In the genomic region with DNA sequence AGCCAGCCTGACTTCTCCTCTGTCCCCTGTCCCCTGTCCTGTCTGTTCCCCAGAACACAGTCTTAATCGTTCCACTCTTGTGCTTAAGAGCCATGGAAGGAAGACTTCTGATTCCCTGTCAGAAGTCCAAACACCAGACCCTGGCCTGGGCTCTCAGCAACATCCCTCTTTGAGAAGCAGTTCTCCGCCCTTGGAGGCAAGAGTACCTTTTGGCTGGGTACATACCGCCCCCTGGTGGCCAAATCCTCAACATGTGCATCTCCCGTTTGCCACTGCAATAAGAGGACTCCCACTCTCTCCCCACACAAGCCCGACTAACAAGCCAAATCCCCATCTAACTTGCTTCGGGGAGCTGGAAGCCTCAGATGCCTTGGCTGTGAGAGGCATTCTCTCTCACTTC, we compare ENCODE assay signal across 8 mouse cellular contexts. TPM values are rescaled to one million over a fixed set of nuclear protein-coding genes. Genes with fewer than 3 reads are reported as not detected.
DNase-seq lines count a peak whose midpoint lies in the region; ATAC-seq and TF ChIP-seq lines count a peak whose summit lies in the region.

No protein-coding gene starts in this region.

- no peak overlapping the region for H3K9ac ChIP-seq in intestine, postnatal 0 days (ENCODE audit: low read depth, low read length)
- H3K9ac ChIP-seq in limb, embryonic 11.5 days (ENCODE audit: low read length), result no peak overlapping the region

- TF ChIP-seq CTCF in intestine, postnatal 0 days (IDR thresholded peaks at IDR 0.05; ENCODE audit: low read depth), result peak; percentile 96

- H3K9me3 ChIP-seq in intestine, postnatal 0 days (ENCODE audit: control insufficient read depth), result no peaks in the 10 kb centered on the region
- H3K9me3 ChIP-seq in limb, embryonic 11.5 days (ENCODE audit: control insufficient read depth, low read length), result no peaks in the 10 kb centered on the region

- DNase-seq in CD4-positive, CD25-positive, alpha-beta regulatory T cell, adult 2 months (ENCODE audit: low read depth, low spot score), result peak; percentile 68
- peak; percentile 75 to 88 for DNase-seq in cerebellum, postnatal 25 days
- DNase-seq in gastrocnemius, adult 18-20 months (ENCODE audit: low spot score), result peak; percentile 39
- DNase-seq in limb, embryonic 11.5 days (ENCODE audit: low spot score), result peak; percentile 94
- peak; percentile 91 for DNase-seq in neural tube, embryonic 10.5 days (ENCODE audit: extremely low spot score, low spot score)
- peak; percentile 64 for DNase-seq in splenic B cell, adult 2 months (ENCODE audit: low read depth, low spot score)

- H3K36me3 ChIP-seq in intestine, postnatal 0 days (ENCODE audit: control insufficient read depth, insufficient read depth), result no peaks in the 10 kb centered on the region
- no peaks in the 10 kb centered on the region for H3K36me3 ChIP-seq in limb, embryonic 11.5 days (ENCODE audit: control insufficient read depth, insufficient read depth, low read length)
- H3K36me3 ChIP-seq in splenic B cell, adult 2 months (ENCODE audit: control insufficient read depth, insufficient read depth, low read length, poor library complexity, severe bottlenecking), result no peaks in the 10 kb centered on the region

- H3K27me3 ChIP-seq in intestine, postnatal 0 days (replicated peaks; ENCODE audit: control insufficient read depth, insufficient read depth, low read length), result no peaks in the 10 kb centered on the region
- no peaks in the 10 kb centered on the region for H3K27me3 ChIP-seq in limb, embryonic 11.5 days (ENCODE audit: control insufficient read depth, insufficient read depth, low read length)
- H3K27me3 ChIP-seq in splenic B cell, adult 2 months (ENCODE audit: control insufficient read depth, insufficient read depth, low read length, poor library complexity, severe bottlenecking), result no peaks in the 10 kb centered on the region

- no peak overlapping the region for H3K27ac ChIP-seq in intestine, postnatal 0 days (ENCODE audit: low read depth, low read length)
- H3K27ac ChIP-seq in limb, embryonic 11.5 days (replicated peaks; ENCODE audit: low read depth, low read length), result no peak overlapping the region

- H3K4me1 ChIP-seq in intestine, postnatal 0 days (replicated peaks; ENCODE audit: control insufficient read depth, insufficient read depth, low read length), result no peaks in the 10 kb centered on the region
- H3K4me1 ChIP-seq in limb, embryonic 11.5 days (ENCODE audit: control insufficient read depth, insufficient read depth, low read length), result no peaks in the 10 kb centered on the region

- no peak for ATAC-seq in CD4-positive, CD25-positive, alpha-beta regulatory T cell, adult 4 months
- ATAC-seq in intestine, postnatal 0 days, result 0 out of 2 replicates have a peak, but pooled peaks have one; percentile 31
- no peak for ATAC-seq in limb, embryonic 11.5 days (ENCODE audit: insufficient number of reproducible peaks, low FRiP score, low TSS enrichment, low read depth)

- 4% methylated on average over 6 of the region's 6 CpGs for WGBS in intestine, postnatal 0 days
- 5% methylated on average over 6 of the region's 6 CpGs for WGBS in limb, embryonic 11.5 days

- no peak overlapping the region for H3K4me3 ChIP-seq in intestine, postnatal 0 days (ENCODE audit: low read depth, low read length)
- no peak overlapping the region for H3K4me3 ChIP-seq in limb, embryonic 11.5 days (ENCODE audit: low read depth, low read length)

- no peak overlapping the region for H3K4me2 ChIP-seq in intestine, postnatal 0 days (replicated peaks; ENCODE audit: low read depth)
- no peak overlapping the region for H3K4me2 ChIP-seq in limb, embryonic 11.5 days (ENCODE audit: low read depth, severe bottlenecking)

RNA-seq across cellular contexts. Expression of a gene that starts 32.3 kb away (rescaled TPM):
- polyA plus RNA-seq in CD4-positive, CD25-positive, alpha-beta regulatory T cell, adult 4 months (2017; shearing (Covaris generic)), result not detected
- total RNA-seq in gastrocnemius, adult 18-20 months (2021), result not detected
- polyA plus RNA-seq in intestine, postnatal 0 days (2015; fragmentation: Nextera tagmentation; extraction: Ambion mirVana), result 19.8 and 20.7 TPM in 2 replicates
- 0.27 and 0.33 TPM in 2 replicates for polyA plus RNA-seq in limb, embryonic 11.5 days (2014; fragmentation: Nextera tagmentation; extraction: Ambion mirVana)

RNA-seq across cellular contexts. Expression of a gene that starts 44.5 kb away (rescaled TPM):
- not detected for polyA plus RNA-seq in CD4-positive, CD25-positive, alpha-beta regulatory T cell, adult 4 months (2017; shearing (Covaris generic))
- total RNA-seq in gastrocnemius, adult 18-20 months (2021), result not detected
- polyA plus RNA-seq in intestine, postnatal 0 days (2015; fragmentation: Nextera tagmentation; extraction: Ambion mirVana), result 0.29 and 0.42 TPM in 2 replicates
- 0.40 and 0.45 TPM in 2 replicates for polyA plus RNA-seq in limb, embryonic 11.5 days (2014; fragmentation: Nextera tagmentation; extraction: Ambion mirVana)

RNA-seq across cellular contexts. Expression of a gene that starts 44.5 kb away (rescaled TPM):
- 100 to 1,000 TPM; 167 to 193 TPM for polyA plus RNA-seq in CD4-positive, CD25-positive, alpha-beta regulatory T cell, adult 4 months (2017; shearing (Covaris generic))
- 10 to 100 TPM; 23.6 to 26.9 TPM for total RNA-seq in gastrocnemius, adult 18-20 months (2021)
- 76.2 and 79.9 TPM in 2 replicates for polyA plus RNA-seq in intestine, postnatal 0 days (2015; fragmentation: Nextera tagmentation; extraction: Ambion mirVana)
- 180 and 190 TPM in 2 replicates for polyA plus RNA-seq in limb, embryonic 11.5 days (2014; fragmentation: Nextera tagmentation; extraction: Ambion mirVana)

RNA-seq across cellular contexts. Expression of a gene that starts 49.3 kb away (rescaled TPM):
- not detected for polyA plus RNA-seq in CD4-positive, CD25-positive, alpha-beta regulatory T cell, adult 4 months (2017; shearing (Covaris generic))
- not detected for total RNA-seq in gastrocnemius, adult 18-20 months (2021)
- 119 TPM in 2 replicates for polyA plus RNA-seq in intestine, postnatal 0 days (2015; fragmentation: Nextera tagmentation; extraction: Ambion mirVana)
- 1.0 and 1.6 TPM in 2 replicates for polyA plus RNA-seq in limb, embryonic 11.5 days (2014; fragmentation: Nextera tagmentation; extraction: Ambion mirVana)

Comparison
In these comparisons a context has a peak if more than half of its experiments do, and no peak if none do; other contexts are left out.
1. DNase-seq: peak in every context shown above with its lines; median percentile 94 in limb, embryonic 11.5 days; 91 in neural tube, embryonic 10.5 days; 82 in cerebellum, postnatal 25 days; 68 in CD4-positive, CD25-positive, alpha-beta regulatory T cell, adult 2 months; 64 in splenic B cell, adult 2 months; 39 in gastrocnemius, adult 18-20 months.
2. RNA of a gene that starts 32.3 kb away (polyA plus RNA-seq): 19.8 to 20.7 TPM in intestine, postnatal 0 days; 0.27 to 0.33 TPM in limb, embryonic 11.5 days and not detected in CD4-positive, CD25-positive, alpha-beta regulatory T cell, adult 4 months; every median in the first group is over 10 times any median in the second.